Comparison of ENCODE assay signal across 14 mouse cellular contexts in the genomic region with DNA sequence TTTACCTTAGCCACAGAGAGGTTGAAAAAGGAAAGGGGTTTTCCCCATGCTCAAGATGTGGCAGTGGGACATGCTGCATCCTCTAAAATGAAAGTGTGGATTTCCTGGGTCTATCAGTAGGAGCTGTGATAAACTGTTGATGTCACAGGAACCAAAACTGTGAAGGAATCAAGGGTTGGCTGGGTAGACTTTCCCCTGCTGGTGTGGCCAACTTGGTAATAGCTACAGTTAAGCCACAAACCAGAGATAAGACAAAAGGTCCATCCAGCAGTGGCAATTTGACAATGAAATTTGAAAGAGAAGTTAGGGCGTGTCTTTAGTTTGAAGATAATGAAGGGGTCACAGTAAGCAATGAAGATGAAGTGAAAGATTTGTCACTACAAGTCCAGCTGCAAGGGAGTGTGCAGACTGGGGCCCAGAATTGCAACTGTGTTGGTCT. TPM values are rescaled to one million over a fixed set of nuclear protein-coding genes. Genes with fewer than 3 reads are reported as not detected.
DNase-seq lines count a peak whose midpoint lies in the region; ATAC-seq and TF ChIP-seq lines count a peak whose summit lies in the region.
"Had no signal": no experiment of that assay in that cellular context is flagged by ENCODE, and none has a peak within 500 bp of the region (broad histone marks: within the 10 kb centered on the region; RNA-seq: fewer than 3 reads in every experiment).

No protein-coding gene starts in this region.

- 89% methylated on average over 1 of the region's 1 CpGs for WGBS in cerebellum, adult 2 months

- no peak for TF ChIP-seq POLR2A in cerebellum, adult 2 months (IDR thresholded peaks at IDR 0.05; ENCODE audit: borderline replicate concordance, insufficient read depth, low read length)

- TF ChIP-seq CTCF in G1E (IDR thresholded peaks at IDR 0.05; ENCODE audit: low read depth, low read length), result no peak
- no peak for TF ChIP-seq CTCF in cerebellum, adult 2 months (IDR thresholded peaks at IDR 0.05; ENCODE audit: borderline replicate concordance, insufficient read depth, low read depth, low read length)

- peaks cover 58% of the 10 kb centered on the region for H3K4me1 ChIP-seq in G1E (ENCODE audit: insufficient read depth, low read depth, low read length)
- no peaks in the 10 kb centered on the region for H3K4me1 ChIP-seq in cerebellum, adult 2 months (ENCODE audit: control insufficient read depth, insufficient read depth, low read length)
- H3K4me1 ChIP-seq: heart, embryonic 13.5 days; midbrain, embryonic 10.5 days had no signal

- peak; percentile 86 for ATAC-seq in G1E (ENCODE audit: extremely low read depth, insufficient number of reproducible peaks, low FRiP score, poor library complexity, severe bottlenecking)
- ATAC-seq in inflammation-experienced regulatory T-cells, adult 6 months, result peak; percentile 77
- peak; percentile 83 for ATAC-seq in megakaryocyte progenitor cell, adult 5-6 weeks (replicated peaks; ENCODE audit: poor library complexity)

- H3K36me3 ChIP-seq in G1E (replicated peaks), result peaks cover 8% of the 10 kb centered on the region
- H3K36me3 ChIP-seq: heart, embryonic 13.5 days; limb, embryonic 10.5 days; midbrain, embryonic 10.5 days had no signal

- DNase-seq in CD4-positive helper T cell, adult 2 months (ENCODE audit: low read depth, low spot score), result peak; percentile 78
- DNase-seq in G1E (ENCODE audit: low spot score), result peak; percentile 70
- no peak for DNase-seq in ovary, adult 18-20 months (ENCODE audit: low spot score)
- no peak for DNase-seq in spleen, postnatal 14 days (ENCODE audit: low spot score in 2 of 2)
- DNase-seq in cerebellum, adult 2 months, result no peak
- DNase-seq: adrenal gland, postnatal 25 days; cerebellum, postnatal 36 days; kidney, adult 11 months; kidney, postnatal 4 days had no signal

- H3K27me3 ChIP-seq in G1E (ENCODE audit: insufficient read depth, low read length), result no peaks in the 10 kb centered on the region
- H3K27me3 ChIP-seq in cerebellum, adult 2 months (ENCODE audit: control insufficient read depth, insufficient read depth, low read length), result no peaks in the 10 kb centered on the region
- H3K27me3 ChIP-seq: heart, embryonic 13.5 days had no signal

- H3K27ac ChIP-seq in cerebellum, adult 2 months (ENCODE audit: insufficient read depth, low read length), result no peak overlapping the region
- H3K27ac ChIP-seq: heart, embryonic 13.5 days; limb, embryonic 10.5 days; midbrain, embryonic 10.5 days had no signal

- no peaks in the 10 kb centered on the region for H3K9me3 ChIP-seq in G1E (replicated peaks)
- H3K9me3 ChIP-seq: heart, embryonic 13.5 days; limb, embryonic 10.5 days; midbrain, embryonic 10.5 days had no signal

- H3K4me3 ChIP-seq in G1E (ENCODE audit: low read depth, low read length), result peak overlapping the region; percentile 18; the same call in 1 of the 2 replicates
- no peak overlapping the region for H3K4me3 ChIP-seq in cerebellum, adult 2 months (replicated peaks; ENCODE audit: insufficient read depth, low read depth, low read length)
- H3K4me3 ChIP-seq: heart, embryonic 13.5 days; limb, embryonic 10.5 days; midbrain, embryonic 10.5 days had no signal

RNA-seq across cellular contexts. Expression of a gene that starts 25.9 kb away (rescaled TPM):
- total RNA-seq in G1E (2014; fragmentation: Nextera tagmentation), result 9.6 and 10.5 TPM in 2 replicates
- 9.0 and 9.5 TPM in 2 replicates for total RNA-seq in G1E (2017)
- 1.3 and 2.2 TPM in 2 replicates for polyA plus RNA-seq in G1E (2012)
- 1 to 10 TPM in 2 of 3 experiments, under 1 TPM in 1; 0.84 to 3.0 (median 2.7) TPM for polyA plus RNA-seq in inflammation-experienced regulatory T-cells, adult 6 months (2017; shearing (Covaris generic))
- 0.24 and 1.2 TPM in 2 replicates for total RNA-seq in megakaryocyte progenitor cell, adult 5-6 weeks (2015)
- 0.64 and 1.0 TPM in 2 replicates for total RNA-seq in megakaryocyte progenitor cell, adult 5-6 weeks (2017)
- polyA plus RNA-seq in cerebellum, adult 2 months (2012; rRNA removed), result 20.7 and 21.4 TPM in 2 replicates

Comparison
In these comparisons a context has a peak if more than half of its experiments do, and no peak if none do; other contexts are left out.
1. DNase-seq: peak in CD4-positive helper T cell, adult 2 months (single experiment) and G1E (single experiment); none in ovary, adult 18-20 months (single experiment), spleen, postnatal 14 days (0 of 2) and cerebellum, adult 2 months (0 of 2).
2. Peak in every context shown above with its lines, with median percentiles within 50 percentile points of each other: ATAC-seq.